Mouse (Mus musculus) ES-Bruce4 (cell line): ENCODE measurements around the gene 4933405L10Rik. TPM values are rescaled to one million over a fixed set of nuclear protein-coding genes. Genes with fewer than 3 reads are reported as not detected.
A peak's percentile ranks its signal among the peaks of the same experiment; 100 is the strongest.

Experiments used
- H3K27ac ChIP-seq: 2 replicates; pipeline ENCODE4 v1.5.1; 2012; ENCODE audit warnings: low read length, inconsistent platforms; ENCODE audit not compliant: insufficient read depth
- H3K27me3 ChIP-seq: 2 replicates; pipeline ENCODE4 v1.6.1; 2012; ENCODE audit warnings: mild to moderate bottlenecking, low read length, inconsistent platforms; ENCODE audit not compliant: control insufficient read depth, poor library complexity, insufficient read depth, severe bottlenecking
- H3K36me3 ChIP-seq: 2 replicates; pipeline ENCODE4 v1.6.1; 2012; ENCODE audit warnings: inconsistent platforms, mild to moderate bottlenecking, low read length, moderate library complexity; ENCODE audit not compliant: control insufficient read depth, poor library complexity, insufficient read depth, severe bottlenecking
- H3K4me1 ChIP-seq: one replicate; pipeline ENCODE4 v1.8.1; 2011; ENCODE audit warnings: low read length; ENCODE audit not compliant: control insufficient read depth, insufficient read depth
- H3K4me3 ChIP-seq: 2 replicates; pipeline ENCODE4 v1.5.1; 2011; ENCODE audit warnings: low read depth, mild to moderate bottlenecking, low read length
- H3K9ac ChIP-seq: 2 replicates; pipeline ENCODE4 v1.6.1; 2012; ENCODE audit warnings: low read depth, mild to moderate bottlenecking, inconsistent platforms; ENCODE audit not compliant: poor library complexity, severe bottlenecking
- H3K9me3 ChIP-seq: replicated peaks from 2 replicates; pipeline ENCODE4 v1.6.1; 2012; ENCODE audit warnings: mild to moderate bottlenecking, low read length, inconsistent platforms; ENCODE audit not compliant: control insufficient read depth, poor library complexity, insufficient read depth, severe bottlenecking
- CTCF ChIP-seq: IDR thresholded peaks from one replicate; pipeline ENCODE4 v1.8.1; 2011; ENCODE audit warnings: low read depth, low read length
- EP300 ChIP-seq: IDR thresholded peaks from 2 replicates; pipeline ENCODE4 v1.6.1; 2011; ENCODE audit warnings: low read depth, low read length; ENCODE audit not compliant: insufficient read depth
- POLR2A ChIP-seq: IDR thresholded peaks from one replicate; pipeline ENCODE4 v1.8.1; 2011; ENCODE audit warnings: low read length; ENCODE audit not compliant: insufficient read depth
- polyA plus RNA-seq: library from polyadenylated mRNA; stranded (reverse); fragments of >200 nt; gene quantifications from 2 replicates; pipeline ENCODE4 v1.2.4, GENCODE M21; 2011; ENCODE audit warnings: low read depth; ENCODE audit not compliant: missing spikeins, insufficient read depth, insufficient read length

4933405L10Rik gene
- polyA plus RNA-seq, 1 experiment = not detected

GRCm38 (mm10) chr8:105754688-105755087 is 47.2 kb downstream of the 4933405L10Rik start:
- H3K4me3 ChIP-seq = no peak overlapping the region
- no peak overlapping the region for H3K9ac ChIP-seq
- no peak overlapping the region for H3K27ac ChIP-seq
- no peaks in the 10 kb centered on the region for H3K4me1 ChIP-seq
- H3K27me3 ChIP-seq = no peaks in the 10 kb centered on the region
- TF ChIP-seq CTCF = no peak
- TF ChIP-seq EP300 = no peak
- TF ChIP-seq POLR2A = no peak
- no peaks in the 10 kb centered on the region for H3K36me3 ChIP-seq
- no peaks in the 10 kb centered on the region for H3K9me3 ChIP-seq

GRCm38 (mm10) chr8:105757796-105758276 is 50.4 kb downstream of the 4933405L10Rik start:
- Histone ChIP-seq H3K9ac (peak overlapping the region; percentile 80), H3K4me1 (no peaks in the 10 kb centered on the region), H3K27ac (no peak overlapping the region), H3K27me3 (no peaks in the 10 kb centered on the region), H3K9me3 (no peaks in the 10 kb centered on the region), H3K4me3 (peak overlapping the region; percentile 88), H3K36me3 (no peaks in the 10 kb centered on the region)
- no peak for TF ChIP-seq POLR2A
- no peak for TF ChIP-seq EP300
- no peak for TF ChIP-seq CTCF

GRCm38 (mm10) chr8:105758277-105759108 is 51.0 kb downstream of the 4933405L10Rik start, which contains the start of gene Gfod2:
Gene Gfod2 (minus strand): TSS chr8:105758664.
- Histone ChIP-seq H3K27ac (no peak within 1 kb of the TSS), H3K4me1 (no peaks in the 10 kb centered on the region), H3K9me3 (no peaks in the 10 kb centered on the region), H3K4me3 (peak within 1 kb of the TSS; percentile 88), H3K36me3 (no peaks in the 10 kb centered on the region), H3K27me3 (no peaks in the 10 kb centered on the region), H3K9ac (peak within 1 kb of the TSS; percentile 80)
- TF ChIP-seq CTCF (no peak), POLR2A (peak; percentile 35)

Other genes with a start within 250 kb of the 4933405L10Rik start
- gene Tppp3, start 236.1 kb upstream of the 4933405L10Rik start, polyA plus RNA-seq = 14.4 and 19.0 TPM in 2 replicates
- gene Zdhhc1, start 210.8 kb upstream of the 4933405L10Rik start, polyA plus RNA-seq = 6.8 and 9.2 TPM in 2 replicates
- 0.54 and 0.61 TPM in 2 replicates for gene Hsd11b2, start 188.9 kb upstream of the 4933405L10Rik start, polyA plus RNA-seq
- 78.4 and 86.5 TPM in 2 replicates for gene Atp6v0d1, start 141.6 kb upstream of the 4933405L10Rik start, polyA plus RNA-seq
- 26.5 and 27.5 TPM in 2 replicates for gene Ripor1, start 102.4 kb upstream of the 4933405L10Rik start, polyA plus RNA-seq
- 105 and 123 TPM in 2 replicates for gene Ctcf, start 71.1 kb upstream of the 4933405L10Rik start, polyA plus RNA-seq
- gene Agrp, start 70.3 kb upstream of the 4933405L10Rik start, polyA plus RNA-seq = not detected in 2 replicates
- gene Carmil2, start 21.4 kb upstream of the 4933405L10Rik start, polyA plus RNA-seq = 4.7 and 5.6 TPM in 2 replicates
- gene Acd, start 6.6 kb upstream of the 4933405L10Rik start, polyA plus RNA-seq = 30.1 and 36.7 TPM in 2 replicates
- 10.4 and 10.9 TPM in 2 replicates for gene Pard6a, start 6.5 kb upstream of the 4933405L10Rik start, polyA plus RNA-seq
- 18.6 and 20.1 TPM in 2 replicates for gene Enkd1, start 555 bp downstream of the 4933405L10Rik start, polyA plus RNA-seq
- gene Gfod2, start 51.0 kb downstream of the 4933405L10Rik start, polyA plus RNA-seq = 6.4 and 7.2 TPM in 2 replicates
- gene Ranbp10, start 119.7 kb downstream of the 4933405L10Rik start, polyA plus RNA-seq = 17.1 and 18.5 TPM in 2 replicates
- gene Tsnaxip1, start 120.1 kb downstream of the 4933405L10Rik start, polyA plus RNA-seq = 0.33 TPM in 1 of 2 replicates, not detected in the other
- 86.3 and 97.6 TPM in 2 replicates for gene Cenpt, start 145.6 kb downstream of the 4933405L10Rik start, polyA plus RNA-seq
- 29.6 and 31.0 TPM in 2 replicates for gene Thap11, start 147.5 kb downstream of the 4933405L10Rik start, polyA plus RNA-seq
- 29.9 and 30.2 TPM in 2 replicates for gene Nutf2, start 152.9 kb downstream of the 4933405L10Rik start, polyA plus RNA-seq
- gene Edc4, start 173.2 kb downstream of the 4933405L10Rik start, polyA plus RNA-seq = 45.2 and 51.6 TPM in 2 replicates
- gene Nrn1l, start 185.9 kb downstream of the 4933405L10Rik start, polyA plus RNA-seq = 1.1 and 2.7 TPM in 2 replicates
- gene Pskh1, start 192.8 kb downstream of the 4933405L10Rik start, polyA plus RNA-seq = 27.4 and 31.3 TPM in 2 replicates
- 0.78 and 1.7 TPM in 2 replicates for gene Ctrl, start 226.2 kb downstream of the 4933405L10Rik start, polyA plus RNA-seq
- 46.1 and 53.1 TPM in 2 replicates for gene Psmb10, start 230.8 kb downstream of the 4933405L10Rik start, polyA plus RNA-seq
- gene Lcat, start 235.7 kb downstream of the 4933405L10Rik start, polyA plus RNA-seq = 2.8 and 3.2 TPM in 2 replicates